Mouse (Mus musculus) mesoderm, embryonic 11.5 days (tissue): ENCODE data around the gene Enthd1.

ENCODE experiments used
- DNase-seq: peaks from one replicate; pipeline ENCODE4 v3.0.0-alpha.2; 2012; ENCODE audit warnings: low read depth, low spot score

The Enthd1 gene

DNA sequence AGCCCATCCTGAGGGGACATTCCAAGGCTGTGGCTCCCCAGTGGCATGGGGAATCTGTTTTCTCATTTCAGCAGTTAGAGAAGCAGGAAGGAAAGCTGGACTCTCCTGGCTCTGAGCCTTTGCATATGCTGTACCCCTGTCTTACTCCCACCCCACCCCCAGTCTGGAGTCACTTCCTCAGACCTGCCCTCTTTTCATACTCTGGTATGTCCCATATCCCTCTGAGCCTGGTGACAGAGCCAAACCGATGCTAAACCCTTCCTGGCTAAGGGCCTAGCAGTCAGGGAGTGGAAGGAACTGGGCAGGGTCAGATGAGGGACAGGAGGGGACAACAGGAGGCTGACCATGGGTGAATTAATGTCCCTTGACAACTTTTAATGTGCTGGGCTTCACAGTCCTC is 157.1 kb downstream of the Enthd1 start:
- no peak for DNase-seq
